Mouse (Mus musculus) neutrophil, adult 83 days (primary cell): ENCODE data around the gene Gstt3. TPM values are rescaled to one million over a fixed set of nuclear protein-coding genes. Genes with fewer than 3 reads are reported as not detected.

Experiments
- total RNA-seq, 2 experiments: library from RNA; stranded (reverse); gene quantifications; one replicate each; pipeline ENCODE4 v1.2.4; 2023

Gene Gstt3
- total RNA-seq = 1 to 10 TPM; 3.3 TPM

DNA sequence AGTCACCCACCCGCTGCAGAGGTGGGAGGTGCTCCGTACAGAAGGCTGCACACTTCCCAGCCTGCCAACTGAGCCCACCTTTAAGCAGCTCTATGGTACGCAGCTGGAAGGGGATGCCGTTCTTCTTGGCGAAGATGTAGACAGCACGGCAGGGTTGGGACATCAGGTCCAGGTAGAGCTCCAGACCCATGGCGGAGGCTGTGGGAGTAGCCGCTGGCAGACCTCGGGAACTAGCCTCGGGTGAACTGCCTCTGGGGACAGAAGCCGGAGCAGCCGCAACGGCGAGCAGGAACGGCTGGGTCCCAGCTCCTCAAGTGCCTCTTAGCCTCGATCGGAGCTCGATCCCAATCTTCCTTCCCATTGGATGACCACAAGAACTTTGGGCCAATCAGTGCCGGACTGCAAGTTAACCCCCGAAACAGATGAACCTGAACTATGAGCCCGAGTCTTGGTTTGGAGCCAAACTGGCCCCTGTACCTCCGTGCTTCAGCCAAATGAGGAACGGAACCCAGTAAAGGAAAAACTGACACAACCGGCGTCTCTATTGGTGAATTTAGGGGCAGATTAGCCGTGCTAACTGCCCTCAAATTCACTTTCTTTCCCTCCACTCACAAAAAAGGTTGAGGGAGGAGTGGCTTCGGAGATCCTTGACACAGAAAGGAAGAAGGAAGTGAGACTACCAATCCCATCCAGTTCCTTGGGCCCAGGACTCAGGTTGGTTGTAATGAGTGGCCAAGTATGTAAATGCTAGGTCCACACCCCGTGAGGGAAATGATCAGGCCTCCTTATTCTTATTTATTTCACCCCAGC is at the start of gene Gstt3, which contains the start of gene Gm20441:
Gstt3 (minus strand) TSS at position 646 of the 810 bp plus-strand sequence.
Gm20441 (minus strand) TSS at position 186 of the 810 bp plus-strand sequence.

GRCm38 (mm10) chr10:75822443-75822842 is 41.2 kb upstream of the Gstt3 start, which contains the start of gene Gstt4:
Gene Gstt4, minus strand, starts transcription at chr10:75822543.

GRCm38 (mm10) chr10:75798176-75798696 is 17.0 kb upstream of the Gstt3 start, which contains the start of gene Gstt1:
Gene Gstt1, minus strand, starts transcription at chr10:75798584.

GRCm38 (mm10) chr10:75772795-75773664 is 8.2 kb downstream of the Gstt3 start, which contains the start of gene Ddt:
Gene Ddt, minus strand, starts transcription at chr10:75773414.

DNA sequence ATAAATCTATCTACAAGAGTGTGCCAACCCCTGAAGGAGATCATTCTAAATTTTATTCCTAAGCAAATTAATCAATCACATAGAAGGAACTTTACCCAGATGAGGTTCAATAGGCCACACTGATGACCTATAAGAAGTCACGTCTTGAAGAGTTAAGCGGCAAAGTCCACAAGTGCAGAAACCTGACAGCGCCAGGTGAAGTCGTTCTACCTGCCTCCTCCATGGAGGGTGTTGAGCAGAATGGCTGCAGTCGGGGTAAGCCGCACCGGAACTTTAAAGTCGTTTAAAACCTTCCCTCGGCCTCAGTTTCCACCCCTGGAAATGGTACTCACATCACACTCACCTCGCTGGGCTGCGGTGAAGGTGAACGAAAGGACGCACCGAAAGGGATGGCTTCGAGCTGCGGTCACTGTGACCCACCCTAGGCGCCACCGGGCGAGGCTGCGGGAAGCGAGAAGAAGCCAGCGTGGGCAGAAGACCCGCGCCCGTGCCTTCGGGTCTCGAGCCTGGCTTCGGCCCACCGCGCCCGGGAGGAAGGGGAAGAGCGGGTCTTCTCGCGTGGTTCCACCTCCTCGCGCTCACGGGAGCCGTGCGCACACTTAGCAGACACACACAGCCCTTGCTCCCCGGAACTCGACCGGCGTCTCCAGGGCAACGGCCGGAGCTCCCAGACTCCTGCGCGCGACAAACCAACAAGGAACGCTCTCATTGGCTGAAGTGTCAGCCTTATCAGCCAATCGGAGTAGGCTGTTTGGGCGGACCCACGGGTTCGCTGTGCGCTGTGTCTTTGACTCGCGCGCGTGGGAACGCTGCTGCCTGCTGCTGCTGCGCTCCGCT is 17.3 kb downstream of the Gstt3 start, which contains the start of gene Cabin1:
Cabin1 (minus strand) TSS at position 660 of the 837 bp plus-strand sequence.

Other genes starting within 250 kb of the Gstt3 start
- 1 to 10 TPM; 3.4 to 3.5 TPM for gene Lrrc75b, start 221.1 kb downstream of the Gstt3 start, total RNA-seq
- 1 to 10 TPM; 7.9 to 9.8 TPM for gene Ggt1, start 219.8 kb downstream of the Gstt3 start, total RNA-seq
- 10 to 100 TPM; 28.1 to 30.1 TPM for gene Ggt5, start 192.1 kb downstream of the Gstt3 start, total RNA-seq
- 1 to 10 TPM in 1 of 2 experiments, under 1 TPM in 1; 0.90 to 1.0 TPM for gene Susd2, start 137.4 kb downstream of the Gstt3 start, total RNA-seq
- gene Cabin1, start 17.1 kb downstream of the Gstt3 start, total RNA-seq = 10 to 100 TPM; 51.9 to 64.5 TPM
- gene Ddt, start 8.0 kb downstream of the Gstt3 start, total RNA-seq = 10 to 100 TPM; 11.9 to 16.8 TPM
- gene Gm20441, start 460 bp downstream of the Gstt3 start, total RNA-seq = not detected
- 1 to 10 TPM; 3.3 to 3.7 TPM for gene Gstt1, start 17.2 kb upstream of the Gstt3 start, total RNA-seq
- not detected for gene Gstt4, start 41.1 kb upstream of the Gstt3 start, total RNA-seq
- 1 to 10 TPM; 4.0 to 7.5 TPM for gene Gstt2, start 56.0 kb upstream of the Gstt3 start, total RNA-seq
- gene Mif, start 78.8 kb upstream of the Gstt3 start, total RNA-seq = 10 to 100 TPM; 68.8 to 78.6 TPM
- gene Derl3, start 112.0 kb upstream of the Gstt3 start, total RNA-seq = 1 to 10 TPM; 1.2 to 1.8 TPM
- 10 to 100 TPM; 37.4 to 38.3 TPM for gene Smarcb1, start 140.2 kb upstream of the Gstt3 start, total RNA-seq
- 10 to 100 TPM in 1 of 2 experiments, 1 to 10 TPM in 1; 8.0 to 10.3 TPM for gene Chchd10, start 151.7 kb upstream of the Gstt3 start, total RNA-seq
- gene Mmp11, start 155.1 kb upstream of the Gstt3 start, total RNA-seq = under 1 TPM in 1 of 2 experiments, not detected in 1; 0.20 TPM
- gene Gm867, start 159.3 kb upstream of the Gstt3 start, total RNA-seq = 1 to 10 TPM; 1.0 to 1.6 TPM
- 1 to 10 TPM; 2.6 to 3.6 TPM for gene Vpreb3, start 161.6 kb upstream of the Gstt3 start, total RNA-seq
- under 1 TPM in 1 of 2 experiments, not detected in 1; 0.13 TPM for gene Gm5134, start 173.1 kb upstream of the Gstt3 start, total RNA-seq